Mouse (Mus musculus) brain, embryonic 14.5 days (tissue): ENCODE data around the gene Hand1. TPM values are rescaled to one million over a fixed set of nuclear protein-coding genes. Genes with fewer than 3 reads are reported as not detected.

Experiments
- DNase-seq: peaks from one replicate; pipeline ENCODE4 v3.0.0-alpha.2; 2011; ENCODE audit warnings: low read depth
- CTCF ChIP-seq: fragments of 200-500 bp; IDR thresholded peaks from 2 replicates; pipeline ENCODE4 v1.5.1; 2012; ENCODE audit warnings: inconsistent platforms, mild to moderate bottlenecking, moderate library complexity, borderline replicate concordance; ENCODE audit not compliant: insufficient read depth, insufficient read length; ENCODE audit errors: extremely low read depth
- POLR2A ChIP-seq: fragments of 200-500 bp; IDR thresholded peaks from 2 replicates; pipeline ENCODE4 v1.6.1; 2012; ENCODE audit warnings: mild to moderate bottlenecking, inconsistent platforms, borderline replicate concordance; ENCODE audit not compliant: poor library complexity, insufficient read depth, insufficient read length, severe bottlenecking; ENCODE audit errors: extremely low read depth
- polyA plus RNA-seq: library from polyadenylated mRNA; depleted of rRNA; stranded (reverse); fragments of >200 nt; gene quantifications from 2 replicates; pipeline ENCODE4 v1.2.3, GENCODE M21; 2012; rRNA removed

Gene Hand1
- polyA plus RNA-seq, 1 experiment, result not detected

DNA sequence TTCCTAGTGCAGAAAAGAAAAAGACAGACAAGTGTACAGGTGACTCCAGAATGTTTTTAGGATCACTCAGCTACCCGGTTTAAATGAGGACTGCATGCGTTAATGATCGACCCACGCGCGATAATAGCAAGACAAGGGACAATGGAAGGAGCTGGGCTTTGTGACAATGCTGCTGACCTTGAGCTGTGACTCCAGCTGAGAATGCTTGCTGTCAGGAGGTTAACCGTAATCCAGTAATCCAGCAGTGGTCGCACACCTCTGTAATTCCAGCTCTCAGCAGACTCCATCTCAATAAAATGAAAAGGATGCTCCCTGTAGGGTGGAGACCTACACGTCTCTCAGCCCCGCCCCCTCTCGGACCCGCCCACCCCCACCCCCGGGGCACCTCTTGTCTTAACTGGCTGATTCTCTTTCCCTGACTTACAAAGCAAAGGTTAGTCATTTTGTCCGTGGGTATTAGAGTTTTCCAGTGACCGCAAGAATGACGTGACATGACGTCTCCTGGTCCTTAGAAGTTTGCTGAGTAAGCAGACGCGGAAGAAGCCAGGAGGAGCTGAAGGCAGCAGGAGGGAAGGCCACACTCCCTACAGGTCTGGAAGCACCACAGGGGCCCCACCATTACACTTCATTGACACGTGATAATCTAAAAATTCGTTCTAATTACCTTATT is 41.6 kb downstream of the Hand1 start:
- DNase-seq, result no peak
- TF ChIP-seq CTCF, result no peak
- TF ChIP-seq POLR2A, result no peak

DNA sequence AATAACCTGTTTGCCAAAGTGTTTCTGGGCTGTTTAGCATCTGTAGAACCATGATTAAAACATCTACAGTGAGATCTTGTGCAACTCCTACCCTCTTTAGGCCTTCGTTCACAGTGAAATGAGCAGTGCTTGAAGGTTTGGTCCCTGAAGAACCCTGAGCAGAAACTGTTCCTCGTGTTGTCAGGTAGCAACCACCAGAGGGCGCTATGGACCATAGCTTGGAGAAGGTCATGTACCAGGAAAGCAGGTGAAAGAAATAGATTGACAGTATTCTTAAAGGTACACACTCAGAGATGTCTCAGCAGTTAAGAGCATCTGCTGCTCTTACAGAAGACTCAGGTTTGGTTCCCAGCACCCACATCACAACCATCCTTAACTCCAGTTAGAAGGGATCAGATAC is 44.7 kb downstream of the Hand1 start:
- no peak for DNase-seq
- TF ChIP-seq CTCF (peak; percentile 51; the same call in 1 of the 2 replicates), POLR2A (no peak)

- TF ChIP-seq CTCF, result peak; percentile 49; the same call in 1 of the 2 replicates
- TF ChIP-seq POLR2A, result no peak
- peak; percentile 82 for DNase-seq
Measured at GRCm38 (mm10) chr11:57786616-57787418, 45.8 kb downstream of the Hand1 start.

- DNase-seq, result peak; percentile 32
- TF ChIP-seq CTCF (no peak), POLR2A (no peak)
Measured at GRCm38 (mm10) chr11:57779824-57780223, 52.8 kb downstream of the Hand1 start.

Other genes with a start within 250 kb of the Hand1 start
- 11.7 and 16.5 TPM in 2 replicates for gene Galnt10, start 187.4 kb downstream of the Hand1 start, polyA plus RNA-seq
- gene Sap30l, start 31.2 kb downstream of the Hand1 start, polyA plus RNA-seq, result 29.3 and 30.9 TPM in 2 replicates
- 36.5 and 57.6 TPM in 2 replicates for gene Larp1, start 176.2 kb upstream of the Hand1 start, polyA plus RNA-seq